Comparison of ENCODE assay signal across 10 mouse cellular contexts in the genomic region with DNA sequence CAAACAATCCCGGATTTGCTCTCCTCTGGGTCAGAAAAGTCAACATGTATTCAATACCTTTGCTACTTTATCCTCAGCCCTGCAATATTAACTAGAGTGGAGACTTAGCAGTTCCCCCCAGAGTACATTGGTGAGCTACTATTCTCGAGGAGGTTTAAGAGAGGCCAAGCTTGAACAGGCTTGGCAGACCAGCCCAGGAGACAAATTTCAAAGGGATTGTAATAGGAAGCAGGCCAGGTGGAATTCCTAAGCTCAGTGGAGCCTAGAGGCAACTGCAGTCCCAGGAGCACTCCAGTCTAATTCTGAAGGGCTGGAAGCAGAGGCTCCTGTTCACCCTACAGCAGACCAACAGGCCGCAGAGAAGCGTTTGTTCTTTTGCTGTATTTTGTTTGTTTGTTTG. TPM values are rescaled to one million over a fixed set of nuclear protein-coding genes. Genes with fewer than 3 reads are reported as not detected.
DNase-seq lines count a peak whose midpoint lies in the region; ATAC-seq lines count a peak whose summit lies in the region.
"Had no signal": no experiment of that assay in that cellular context is flagged by ENCODE, and none has a peak within 500 bp of the region (broad histone marks: within the 10 kb centered on the region; RNA-seq: fewer than 3 reads in every experiment).

No protein-coding gene starts in this region.

- H3K9ac ChIP-seq in midbrain, embryonic 13.5 days (replicated peaks) = no peak overlapping the region
- no peak overlapping the region; the same call in 1 of the 2 replicates for H3K9ac ChIP-seq in neural tube, embryonic 15.5 days (replicated peaks)

- WGBS in midbrain, embryonic 13.5 days = 39% methylated on average over 4 of the region's 4 CpGs
- whole genome bisulfite sequencing in midbrain, embryonic 10.5 days = 42% methylated on average over 4 of the region's 4 CpGs
- WGBS in neural tube, embryonic 15.5 days = 40% methylated on average over 4 of the region's 4 CpGs

- H3K4me2 ChIP-seq in midbrain, embryonic 13.5 days (replicated peaks) = peak overlapping the region; percentile 58
- H3K4me2 ChIP-seq in neural tube, embryonic 15.5 days = peak overlapping the region; percentile 67

- DNase-seq in cerebellum, postnatal 4 days (ENCODE audit: low spot score in 2 of 2) = no peak
- no peak for DNase-seq in midbrain, embryonic 10.5 days (ENCODE audit: low spot score)
- DNase-seq in forelimb bud, embryonic 11.5 days (ENCODE audit: low read depth, low spot score) = peak; percentile 31
- DNase-seq in left cerebral cortex, adult 11 months (ENCODE audit: low spot score) = no peak
- DNase-seq in adrenal gland, postnatal 14 days = no peak
- DNase-seq: lung, postnatal 4 days; right cerebral cortex, postnatal 25 days had no signal

- no peak overlapping the region for H3K27ac ChIP-seq in midbrain, embryonic 13.5 days
- no peak overlapping the region for H3K27ac ChIP-seq in midbrain, embryonic 10.5 days (replicated peaks)
- peak overlapping the region; percentile 95; the same call in 1 of the 2 replicates for H3K27ac ChIP-seq in neural tube, embryonic 15.5 days (replicated peaks)

- no peaks in the 10 kb centered on the region for H3K27me3 ChIP-seq in midbrain, embryonic 13.5 days
- H3K27me3 ChIP-seq in midbrain, embryonic 10.5 days (ENCODE audit: low read depth, poor library complexity, severe bottlenecking) = peaks cover 10% of the 10 kb centered on the region; the same call in 1 of the 2 replicates
- no peaks in the 10 kb centered on the region for H3K27me3 ChIP-seq in neural tube, embryonic 15.5 days (replicated peaks)

- 0 out of 2 replicates have a peak overlapping the region, but pooled peaks have one; percentile 77 for H3K4me3 ChIP-seq in midbrain, embryonic 13.5 days (replicated peaks)
- H3K4me3 ChIP-seq in midbrain, embryonic 10.5 days = no peak overlapping the region
- peak overlapping the region; percentile 85 for H3K4me3 ChIP-seq in neural tube, embryonic 15.5 days (replicated peaks)

- ATAC-seq in cerebellum, adult (ENCODE audit: insufficient number of reproducible peaks, low FRiP score, low TSS enrichment) = peak; percentile 68
- ATAC-seq in midbrain, embryonic 13.5 days = no peak
- ATAC-seq in neural tube, embryonic 15.5 days (ENCODE audit: low FRiP score) = no peak

- peaks cover 22% of the 10 kb centered on the region for H3K4me1 ChIP-seq in midbrain, embryonic 13.5 days (replicated peaks)
- H3K4me1 ChIP-seq in midbrain, embryonic 10.5 days = peaks cover 31% of the 10 kb centered on the region
- peaks cover 19% of the 10 kb centered on the region for H3K4me1 ChIP-seq in neural tube, embryonic 15.5 days

- H3K9me3 ChIP-seq in midbrain, embryonic 13.5 days = no peaks in the 10 kb centered on the region
- H3K9me3 ChIP-seq in midbrain, embryonic 10.5 days (replicated peaks) = no peaks in the 10 kb centered on the region
- no peaks in the 10 kb centered on the region for H3K9me3 ChIP-seq in neural tube, embryonic 15.5 days (replicated peaks)

- H3K36me3 ChIP-seq in midbrain, embryonic 13.5 days = no peaks in the 10 kb centered on the region
- no peaks in the 10 kb centered on the region for H3K36me3 ChIP-seq in midbrain, embryonic 10.5 days
- no peaks in the 10 kb centered on the region for H3K36me3 ChIP-seq in neural tube, embryonic 15.5 days

RNA-seq across cellular contexts. Expression of a gene that starts 1.1 kb away (rescaled TPM):
- 30.8 and 31.2 TPM in 2 replicates for polyA plus RNA-seq in midbrain, embryonic 13.5 days (2015; fragmentation: Nextera tagmentation; extraction: Ambion mirVana)
- 6.4 and 9.9 TPM in 2 replicates for polyA plus RNA-seq in midbrain, embryonic 10.5 days (2016; fragmentation: Nextera tagmentation; extraction: Ambion mirVana)
- 27.9 and 33.6 TPM in 2 replicates for polyA plus RNA-seq in neural tube, embryonic 15.5 days (2015; fragmentation: Nextera tagmentation; extraction: Ambion mirVana)
- 3.1 and 3.5 TPM in 2 replicates for total RNA-seq in adrenal gland, postnatal 14 days (2021)
